Mouse (Mus musculus) cortical plate, adult 2 months (tissue): Measurements from ENCODE around the gene Tmem136.

ENCODE experiments used
- CTCF ChIP-seq: fragments of 200-500 bp; IDR thresholded peaks from 2 replicates; pipeline ENCODE4 v1.5.1; 2011; ENCODE audit warnings: mild to moderate bottlenecking, control low read depth, low read length; ENCODE audit not compliant: insufficient read depth; ENCODE audit errors: extremely low read depth
- POLR2A ChIP-seq: fragments of 200-500 bp; IDR thresholded peaks from 2 replicates; pipeline ENCODE4 v1.6.1; 2011; ENCODE audit warnings: mild to moderate bottlenecking, low read length, control low read depth; ENCODE audit not compliant: insufficient read depth; ENCODE audit errors: extremely low read depth

- no peak for TF ChIP-seq CTCF
- TF ChIP-seq POLR2A = no peak
These were observed 7.2 kb downstream of the Tmem136 start for GRCm38 (mm10) chr9:43109125-43109524.
